Mouse (Mus musculus): ENCODE measurements around the gene Aoc1. TPM values are rescaled to one million over a fixed set of nuclear protein-coding genes. Genes with fewer than 3 reads are reported as not detected.

The Aoc1 gene
- polyA plus RNA-seq, 1 experiment from 2014 or later = 0.08 TPM

GRCm38 (mm10) chr6:48851820-48852491, 20.7 kb upstream of the Aoc1 start:
- H3K9me3 ChIP-seq (ENCODE audit: control insufficient read depth, low read length) = peaks cover 6% of the 10 kb centered on the region; the same call in 1 of the 2 replicates
- peak overlapping the region; percentile 42 for H3K4me3 ChIP-seq (ENCODE audit: low read depth, low read length)
- peak overlapping the region; percentile 70 for H3K9ac ChIP-seq (ENCODE audit: low read depth, low read length)
- H3K4me1 ChIP-seq (ENCODE audit: control insufficient read depth, insufficient read depth, low read length) = no peaks in the 10 kb centered on the region
- H3K36me3 ChIP-seq (ENCODE audit: control insufficient read depth, insufficient read depth, low read length) = no peaks in the 10 kb centered on the region
- ATAC-seq (ENCODE audit: low read depth) (peak; percentile 84), DNase-seq (ENCODE audit: low spot score) (peak; percentile 71)
- H3K27ac ChIP-seq (replicated peaks; ENCODE audit: low read depth, low read length) = peak overlapping the region; percentile 88
- H3K4me2 ChIP-seq (ENCODE audit: low read depth, low read length) = peak overlapping the region; percentile 67
- 2% methylated on average over 29 of the region's 29 CpGs for WGBS
- H3K27me3 ChIP-seq (replicated peaks; ENCODE audit: control insufficient read depth, insufficient read depth, low read length) = no peaks in the 10 kb centered on the region

GRCm38 (mm10) chr6:48854155-48854554, 18.5 kb upstream of the Aoc1 start:
- Histone ChIP-seq H3K4me3 (ENCODE audit: low read depth, low read length) (no peak overlapping the region), H3K4me1 (ENCODE audit: control insufficient read depth, insufficient read depth, low read length) (peaks cover 4% of the 10 kb centered on the region; the same call in 1 of the 2 replicates), H3K9me3 (ENCODE audit: control insufficient read depth, low read length) (peaks cover 6% of the 10 kb centered on the region; the same call in 1 of the 2 replicates), H3K27me3 (replicated peaks; ENCODE audit: control insufficient read depth, insufficient read depth, low read length) (no peaks in the 10 kb centered on the region), H3K36me3 (ENCODE audit: control insufficient read depth, insufficient read depth, low read length) (no peaks in the 10 kb centered on the region), H3K9ac (ENCODE audit: low read depth, low read length) (no peak overlapping the region), H3K4me2 (ENCODE audit: low read depth, low read length) (no peak overlapping the region), H3K27ac (replicated peaks; ENCODE audit: low read depth, low read length) (no peak overlapping the region)
- ATAC-seq (ENCODE audit: low read depth) (no peak), DNase-seq (ENCODE audit: low spot score) (no peak)
- WGBS = 94% methylated on average over 2 of the region's 2 CpGs

DNA sequence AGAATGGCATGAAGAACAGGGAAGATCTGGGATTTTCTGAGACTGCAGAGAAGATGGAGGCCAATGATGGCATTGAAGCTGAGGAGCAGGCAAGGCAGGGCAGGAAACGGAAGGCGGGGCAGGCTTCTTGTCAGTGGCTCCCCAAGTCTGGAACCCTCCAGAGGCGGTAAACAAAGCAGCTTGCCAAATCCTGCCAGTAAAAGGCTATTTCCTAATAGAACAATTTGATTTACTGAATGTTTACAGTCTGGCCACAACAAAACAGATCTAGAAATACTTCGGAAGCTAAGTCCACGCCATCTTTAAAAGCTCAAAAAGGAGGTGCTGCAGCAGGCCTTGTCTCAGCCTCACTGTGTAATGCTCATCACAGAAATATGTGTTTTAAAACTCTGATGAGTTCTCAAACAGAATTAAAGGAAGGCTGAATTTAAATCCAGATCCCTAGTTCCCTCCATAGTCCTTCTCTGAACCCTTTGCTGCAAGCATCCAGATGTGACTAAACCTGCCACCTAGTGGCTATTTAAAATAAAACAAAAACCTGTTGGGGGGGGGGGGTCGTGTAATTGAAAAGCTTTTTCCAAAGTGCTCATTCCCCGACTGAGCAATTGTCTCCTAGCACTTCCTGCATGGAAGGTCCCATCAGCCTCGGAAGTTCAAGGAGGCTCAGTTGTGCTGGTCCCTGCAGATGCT, 14.9 kb upstream of the Aoc1 start:
- 46% methylated on average over 8 of the region's 8 CpGs for WGBS
- Histone ChIP-seq H3K27me3 (replicated peaks; ENCODE audit: control insufficient read depth, insufficient read depth, low read length) (no peaks in the 10 kb centered on the region), H3K27ac (replicated peaks; ENCODE audit: low read depth, low read length) (no peak overlapping the region), H3K9ac (ENCODE audit: low read depth, low read length) (no peak overlapping the region), H3K4me3 (ENCODE audit: low read depth, low read length) (no peak overlapping the region), H3K4me1 (ENCODE audit: control insufficient read depth, insufficient read depth, low read length) (peaks cover 4% of the 10 kb centered on the region; the same call in 1 of the 2 replicates), H3K9me3 (ENCODE audit: control insufficient read depth, low read length) (peaks cover 6% of the 10 kb centered on the region; the same call in 1 of the 2 replicates), H3K36me3 (ENCODE audit: control insufficient read depth, insufficient read depth, low read length) (no peaks in the 10 kb centered on the region), H3K4me2 (ENCODE audit: low read depth, low read length) (no peak overlapping the region)
- DNase-seq (ENCODE audit: low spot score) = peak; percentile 35
- ATAC-seq (ENCODE audit: low read depth) = no peak

DNA sequence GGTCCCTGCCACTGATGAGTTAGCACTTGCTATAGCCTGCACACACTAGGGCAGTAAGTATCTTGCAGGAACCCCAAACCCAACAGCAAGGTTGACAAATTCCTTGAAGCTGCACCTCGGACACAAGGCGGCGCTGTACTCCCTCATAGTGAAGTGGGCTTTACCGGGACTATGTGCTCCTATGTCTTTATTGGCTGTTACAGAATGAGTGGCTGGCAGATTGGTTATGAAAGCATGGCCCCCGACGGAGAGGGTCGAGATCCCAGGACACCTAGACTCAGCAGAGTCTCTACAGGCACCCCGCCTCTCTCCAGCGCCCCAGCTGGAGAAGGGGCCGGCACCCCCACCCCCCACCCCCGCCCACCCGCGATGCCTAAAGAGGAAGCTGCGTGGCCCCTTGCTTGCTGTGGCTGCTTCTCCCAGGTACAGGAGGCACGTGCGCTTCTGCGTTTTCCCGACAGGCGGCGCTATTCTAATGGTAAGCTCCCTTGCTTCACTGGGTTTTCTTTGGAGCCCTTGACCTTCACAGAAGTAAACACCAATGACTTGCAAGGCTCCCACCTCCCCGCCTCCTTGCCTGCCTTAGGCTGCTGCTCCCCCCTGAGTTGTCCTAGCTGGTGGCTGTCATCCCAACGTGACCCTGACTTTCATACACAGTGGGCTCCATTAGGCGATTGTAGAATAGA, 12.4 kb upstream of the Aoc1 start:
- no peak for ATAC-seq (ENCODE audit: low read depth)
- Histone ChIP-seq H3K4me1 (ENCODE audit: control insufficient read depth, insufficient read depth, low read length) (peaks cover 4% of the 10 kb centered on the region; the same call in 1 of the 2 replicates), H3K9ac (ENCODE audit: low read depth, low read length) (0 out of 2 replicates have a peak overlapping the region, but pooled peaks have one; percentile 25), H3K27ac (replicated peaks; ENCODE audit: low read depth, low read length) (no peak overlapping the region), H3K9me3 (ENCODE audit: control insufficient read depth, low read length) (no peaks in the 10 kb centered on the region), H3K27me3 (replicated peaks; ENCODE audit: control insufficient read depth, insufficient read depth, low read length) (no peaks in the 10 kb centered on the region), H3K36me3 (ENCODE audit: control insufficient read depth, insufficient read depth, low read length) (no peaks in the 10 kb centered on the region), H3K4me3 (ENCODE audit: low read depth, low read length) (peak overlapping the region; percentile 23), H3K4me2 (ENCODE audit: low read depth, low read length) (peak overlapping the region; percentile 46)
- WGBS = 14% methylated on average over 20 of the region's 23 CpGs
- peak; percentile 85 for DNase-seq (ENCODE audit: low spot score)

- H3K4me2 ChIP-seq (ENCODE audit: low read depth, low read length) = no peak overlapping the region
These were observed 11.8 kb upstream of the Aoc1 start for GRCm38 (mm10) chr6:48860851-48861250.

GRCm38 (mm10) chr6:48861616-48862280, 10.9 kb upstream of the Aoc1 start:
- H3K9ac ChIP-seq (ENCODE audit: low read depth, low read length) = no peak overlapping the region
- H3K4me2 ChIP-seq (ENCODE audit: low read depth, low read length) = no peak overlapping the region
- ATAC-seq (ENCODE audit: low read depth) (peak; percentile 30; the same call in 1 of the 2 replicates), DNase-seq (ENCODE audit: low spot score) (peak; percentile 17)
- no peak overlapping the region for H3K27ac ChIP-seq (replicated peaks; ENCODE audit: low read depth, low read length)
- H3K27me3 ChIP-seq (replicated peaks; ENCODE audit: control insufficient read depth, insufficient read depth, low read length) = no peaks in the 10 kb centered on the region
- peaks cover 4% of the 10 kb centered on the region; the same call in 1 of the 2 replicates for H3K4me1 ChIP-seq (ENCODE audit: control insufficient read depth, insufficient read depth, low read length)
- H3K4me3 ChIP-seq (ENCODE audit: low read depth, low read length) = no peak overlapping the region
- no peaks in the 10 kb centered on the region for H3K36me3 ChIP-seq (ENCODE audit: control insufficient read depth, insufficient read depth, low read length)
- H3K9me3 ChIP-seq (ENCODE audit: control insufficient read depth, low read length) = no peaks in the 10 kb centered on the region
- 66% methylated on average over 12 of the region's 12 CpGs for WGBS

More at GRCm38 (mm10) chr6:48860851-48861250, 11.8 kb upstream of the Aoc1 start:
- ATAC-seq (ENCODE audit: low read depth) (no peak), DNase-seq (ENCODE audit: low spot score) (no peak)
- H3K9me3 ChIP-seq (ENCODE audit: control insufficient read depth, low read length) = no peaks in the 10 kb centered on the region
- WGBS = 78% methylated on average over 1 of the region's 1 CpGs
- no peaks in the 10 kb centered on the region for H3K36me3 ChIP-seq (ENCODE audit: control insufficient read depth, insufficient read depth, low read length)
- H3K27me3 ChIP-seq (replicated peaks; ENCODE audit: control insufficient read depth, insufficient read depth, low read length) = no peaks in the 10 kb centered on the region
- H3K4me1 ChIP-seq (ENCODE audit: control insufficient read depth, insufficient read depth, low read length) = peaks cover 4% of the 10 kb centered on the region; the same call in 1 of the 2 replicates
- H3K9ac ChIP-seq (ENCODE audit: low read depth, low read length) = no peak overlapping the region
- no peak overlapping the region for H3K27ac ChIP-seq (replicated peaks; ENCODE audit: low read depth, low read length)
- H3K4me3 ChIP-seq (ENCODE audit: low read depth, low read length) = no peak overlapping the region

DNA sequence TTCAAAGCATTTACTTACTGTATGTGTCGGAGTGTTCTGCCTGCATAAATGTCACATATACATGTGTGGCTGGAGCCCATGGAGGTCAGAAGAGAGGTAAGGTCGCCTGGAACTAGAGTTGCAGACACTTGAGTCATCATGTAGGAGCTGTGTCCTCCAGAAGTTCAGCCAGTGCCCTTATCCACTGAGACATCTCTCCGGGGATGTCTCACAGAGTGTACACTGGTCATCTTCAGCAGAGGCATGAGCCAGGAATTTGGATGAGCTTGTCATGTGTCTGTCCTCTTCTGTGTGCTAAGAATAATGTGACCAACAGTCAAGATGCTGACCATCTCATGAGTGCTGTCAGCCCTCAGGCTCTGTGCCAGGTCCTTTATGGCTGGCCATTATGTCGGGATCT, 9.9 kb upstream of the Aoc1 start:
- Histone ChIP-seq H3K9me3 (ENCODE audit: control insufficient read depth, low read length) (no peaks in the 10 kb centered on the region), H3K9ac (ENCODE audit: low read depth, low read length) (no peak overlapping the region), H3K36me3 (ENCODE audit: control insufficient read depth, insufficient read depth, low read length) (no peaks in the 10 kb centered on the region), H3K4me2 (ENCODE audit: low read depth, low read length) (no peak overlapping the region), H3K4me1 (ENCODE audit: control insufficient read depth, insufficient read depth, low read length) (no peaks in the 10 kb centered on the region), H3K27ac (replicated peaks; ENCODE audit: low read depth, low read length) (no peak overlapping the region), H3K4me3 (ENCODE audit: low read depth, low read length) (no peak overlapping the region), H3K27me3 (replicated peaks; ENCODE audit: control insufficient read depth, insufficient read depth, low read length) (no peaks in the 10 kb centered on the region)
- ATAC-seq (ENCODE audit: low read depth) (no peak), DNase-seq (ENCODE audit: low spot score) (no peak)
- 80% methylated on average over 4 of the region's 4 CpGs for WGBS

DNA sequence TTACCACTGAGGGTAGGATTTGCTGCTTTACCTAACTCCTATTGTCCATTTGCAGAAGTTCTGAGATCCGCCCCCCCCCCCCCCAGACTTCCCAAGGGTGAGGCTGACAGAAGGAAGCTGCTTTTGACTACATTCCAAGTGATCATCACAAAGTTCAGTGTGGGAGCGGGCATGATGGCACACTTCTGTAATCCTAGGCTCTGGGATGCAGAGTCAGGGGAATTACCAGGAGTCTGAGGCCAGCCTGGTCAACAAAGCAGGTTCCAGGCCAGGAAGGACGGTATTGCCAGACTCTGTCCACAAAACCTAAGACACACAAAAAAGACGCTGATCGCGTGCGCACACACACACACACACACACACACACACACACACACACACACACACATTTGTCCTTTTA, 9.2 kb upstream of the Aoc1 start:
- DNase-seq (ENCODE audit: low spot score) = no peak
- 82% methylated on average over 7 of the region's 7 CpGs for WGBS

More for the DNA sequence above, 9.2 kb upstream of the Aoc1 start:
- H3K9me3 ChIP-seq (ENCODE audit: control insufficient read depth, low read length) = no peaks in the 10 kb centered on the region
- no peak for ATAC-seq (ENCODE audit: low read depth)
- no peaks in the 10 kb centered on the region for H3K4me1 ChIP-seq (ENCODE audit: control insufficient read depth, insufficient read depth, low read length)
- no peaks in the 10 kb centered on the region for H3K36me3 ChIP-seq (ENCODE audit: control insufficient read depth, insufficient read depth, low read length)
- H3K9ac ChIP-seq (ENCODE audit: low read depth, low read length) = no peak overlapping the region
- no peak overlapping the region for H3K4me2 ChIP-seq (ENCODE audit: low read depth, low read length)
- no peak overlapping the region for H3K27ac ChIP-seq (replicated peaks; ENCODE audit: low read depth, low read length)
- H3K4me3 ChIP-seq (ENCODE audit: low read depth, low read length) = no peak overlapping the region
- H3K27me3 ChIP-seq (replicated peaks; ENCODE audit: control insufficient read depth, insufficient read depth, low read length) = no peaks in the 10 kb centered on the region
